Mouse (Mus musculus) frontal cortex, postnatal 10 days (tissue): ENCODE data around the gene Olfr732.

Experiments
- DNase-seq, 2 experiments: peaks; one replicate each; pipeline ENCODE4 v3.0.0; 2022; ENCODE audit warnings: low spot score in 2 of 2, mixed read lengths in 1 of 2

Gene Olfr732

DNA sequence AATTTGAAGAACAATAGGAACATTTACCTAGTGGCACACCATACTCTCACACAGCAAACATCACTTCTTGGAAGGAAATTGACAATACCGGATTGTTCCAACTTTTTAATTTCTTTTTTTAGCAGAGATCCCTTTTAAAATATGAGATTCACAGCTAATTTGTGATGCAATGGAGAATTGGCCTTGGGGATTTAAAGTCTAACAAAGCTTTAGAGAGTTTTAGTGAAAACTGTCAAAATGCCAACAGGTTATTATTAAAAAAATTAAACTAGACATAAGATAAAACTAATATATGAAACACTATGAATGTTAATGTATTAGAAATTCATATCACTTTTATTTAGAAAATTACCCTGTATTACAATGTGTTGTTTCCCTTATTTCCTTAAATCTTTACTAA is at the start of gene Olfr732:
Olfr732 (minus strand) TSS at position 101 of the 400 bp plus-strand sequence.
- no peak for DNase-seq

DNA sequence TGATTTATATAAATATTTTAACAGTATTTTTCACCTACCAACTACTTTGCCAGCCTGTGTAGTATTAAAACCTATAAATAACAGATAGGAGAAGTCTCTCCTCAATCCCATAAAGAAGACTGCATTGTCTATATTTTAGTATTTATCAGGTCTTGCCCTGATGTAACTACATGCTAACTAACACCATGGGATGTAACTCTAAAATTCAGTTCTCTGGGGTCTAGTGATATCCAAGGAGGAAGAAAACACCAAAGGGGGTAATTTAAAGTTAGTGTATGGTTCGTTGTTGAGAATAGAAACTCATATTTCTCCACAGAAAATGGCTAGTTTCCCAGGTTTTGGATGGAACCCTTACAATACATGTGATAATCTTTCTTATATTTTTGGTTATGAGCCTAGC is 42.7 kb upstream of the Olfr732 start, which contains the start of gene Olfr734:
Olfr734 (minus strand) TSS at position 101 of the 400 bp plus-strand sequence.
- no peak for DNase-seq

DNA sequence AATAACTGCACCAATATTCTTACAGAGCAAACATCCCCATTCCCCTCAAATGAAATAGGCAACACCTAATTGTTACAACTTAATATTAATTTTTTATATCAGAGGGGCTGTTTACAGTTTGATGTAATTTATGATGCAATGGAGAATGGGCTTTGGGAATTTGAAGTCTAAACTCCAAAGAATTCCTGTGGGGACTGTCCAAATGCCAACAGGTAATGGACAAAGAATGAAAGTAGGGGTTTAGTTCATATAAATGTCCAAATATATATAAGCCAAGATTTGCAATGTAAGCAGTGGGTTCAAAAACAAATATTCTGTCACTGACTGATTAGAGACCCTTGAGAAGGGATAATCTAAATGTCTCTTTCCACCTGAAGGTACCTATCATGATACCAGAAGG is 17.4 kb upstream of the Olfr732 start, which contains the start of gene Olfr733:
Olfr733 (minus strand) TSS at position 101 of the 400 bp plus-strand sequence.
- DNase-seq, result no peak

DNA sequence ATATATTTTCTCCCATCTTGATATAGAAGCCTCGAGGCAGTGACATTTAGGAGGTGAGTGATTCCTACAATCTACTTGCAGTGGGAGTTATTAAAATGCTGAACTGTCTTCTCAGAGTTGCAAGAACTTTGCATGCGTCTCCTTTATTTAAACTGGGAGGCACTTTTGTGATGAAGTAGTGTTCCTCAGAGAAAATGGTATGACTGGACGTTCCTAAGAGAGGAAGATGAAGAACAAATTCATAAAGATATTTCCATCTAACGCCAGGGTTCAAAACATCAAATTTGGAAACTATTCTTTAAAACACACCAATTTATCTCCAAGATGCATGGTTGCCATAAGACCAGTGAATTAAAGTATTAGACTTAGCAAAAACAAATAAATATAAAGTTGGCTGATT is 42.2 kb downstream of the Olfr732 start, which contains the start of gene Olfr731:
Olfr731 (minus strand) TSS at position 101 of the 400 bp plus-strand sequence.
- DNase-seq, result no peak
